Mouse (Mus musculus) T-helper 2 cell (primary cell): ENCODE data around the gene Teddm2.

ENCODE experiments used
- in situ Hi-C: fragments of 300-600 bp; cut with MboI, MseI; formaldehyde crosslinking; loops from one replicate; pipeline ENCODE4 v1.15.1; 2025; ENCODE audit warnings: high pct_unique_total_duplicates

The Teddm2 gene

DNA sequence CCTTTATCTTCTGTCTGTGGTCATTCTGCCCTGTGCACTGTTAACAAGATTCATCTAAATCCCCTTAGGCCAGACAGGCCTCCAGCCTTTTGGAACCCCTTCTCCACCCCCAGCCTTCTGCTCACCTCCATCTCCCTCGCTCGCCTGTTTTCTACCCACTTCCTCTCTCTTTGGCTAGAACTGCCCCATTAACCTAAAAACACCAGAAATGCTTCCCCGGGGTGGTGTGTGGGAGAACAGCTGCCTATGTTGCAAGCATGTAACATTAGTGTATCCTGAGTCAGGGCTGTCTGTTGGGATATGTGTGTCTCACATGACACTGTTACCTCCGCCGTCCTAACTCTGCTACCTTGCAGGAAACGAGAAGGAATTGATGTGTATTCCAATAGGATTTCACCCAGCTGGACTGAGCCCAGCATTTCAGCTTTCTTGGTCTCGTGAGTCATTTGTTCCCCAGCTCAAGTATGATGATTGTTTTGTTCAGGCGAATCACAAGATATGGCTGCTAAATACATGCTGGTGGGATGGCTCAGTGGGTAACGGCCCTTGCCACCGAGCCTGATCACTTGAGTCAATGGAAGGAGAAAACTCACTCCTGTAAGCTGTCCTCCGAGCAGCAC is 57.8 kb downstream of the Teddm2 start:
- in situ Hi-C loops, result no loop called here

DNA sequence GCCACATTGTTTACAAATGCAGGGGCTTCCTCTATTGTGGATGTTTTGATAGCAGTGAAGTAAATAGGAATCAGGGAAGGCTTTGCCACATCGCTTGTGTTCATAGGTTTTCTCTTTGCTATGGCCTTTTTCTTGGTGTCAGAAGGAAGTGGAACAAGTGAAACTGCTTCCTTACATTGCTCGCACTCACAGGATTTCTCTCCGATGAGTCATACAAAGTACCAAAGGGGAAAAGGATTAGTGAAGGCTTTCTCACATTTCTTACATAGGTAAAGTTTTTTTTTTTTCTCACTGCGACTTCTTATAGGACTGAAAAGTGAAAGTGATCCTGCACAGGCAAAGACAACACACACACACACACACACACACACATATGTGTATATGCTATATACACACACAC is 64.0 kb downstream of the Teddm2 start:
- in situ Hi-C loops, result no loop called here

DNA sequence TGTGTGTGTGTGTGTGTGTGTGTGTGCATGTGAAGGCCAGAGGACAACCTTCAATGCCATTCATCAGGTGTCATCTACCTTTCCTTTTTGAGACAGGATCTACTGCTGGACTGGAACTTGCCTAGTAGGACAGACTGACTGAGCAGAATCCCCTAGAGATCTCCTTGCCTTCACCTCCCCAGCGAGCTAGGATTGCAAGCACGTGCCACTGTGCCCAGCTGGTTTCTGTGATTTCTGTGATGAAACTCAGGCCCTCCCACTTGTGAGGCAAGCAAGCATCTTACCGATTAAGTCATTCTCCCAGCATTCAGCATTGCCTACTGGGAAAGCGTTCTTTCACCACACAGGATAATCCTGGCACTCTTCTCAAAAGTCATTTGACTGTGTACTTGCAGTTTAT is 69.3 kb downstream of the Teddm2 start:
- in situ Hi-C loops, result no loop called here

DNA sequence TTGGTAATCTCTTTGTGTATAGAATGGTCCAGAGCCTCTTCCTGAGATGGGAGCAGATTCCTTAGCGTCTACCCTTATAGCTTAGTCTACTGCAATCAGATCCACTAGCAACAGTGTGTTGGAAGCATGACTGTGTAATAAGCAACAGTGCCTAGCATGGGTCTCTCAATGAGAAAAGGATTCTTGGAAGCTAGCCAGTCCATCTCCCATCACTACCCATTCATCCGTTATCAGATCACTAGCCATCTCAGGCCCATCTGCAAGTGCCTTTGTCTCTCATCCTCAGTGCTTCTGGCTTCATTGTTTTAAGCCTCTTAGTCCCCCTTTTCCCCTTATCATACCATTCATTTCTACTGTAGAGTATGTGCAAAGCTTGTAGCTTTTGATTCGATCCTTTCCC is 79.8 kb downstream of the Teddm2 start:
- in situ Hi-C loops, result no loop called here

DNA sequence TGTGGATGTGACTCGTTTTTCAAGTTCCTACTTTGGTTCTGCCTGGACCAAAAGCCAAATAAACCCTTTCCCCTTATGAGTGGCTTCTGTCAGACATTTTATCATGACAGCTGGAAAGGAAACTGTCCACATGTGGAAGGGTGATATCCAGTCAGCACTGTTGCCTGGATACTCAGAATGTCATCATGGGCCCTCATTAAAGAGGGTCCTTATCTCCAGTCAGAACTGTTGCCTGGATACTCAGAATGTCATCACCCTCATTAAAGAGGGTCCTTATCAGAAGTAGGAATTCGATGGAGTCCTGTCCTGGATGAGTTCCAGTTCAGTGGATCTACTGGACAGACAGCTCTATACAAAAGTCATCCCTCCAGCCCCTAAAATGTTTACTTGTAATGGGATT is 85.8 kb downstream of the Teddm2 start:
- in situ Hi-C loops, result no loop called here

DNA sequence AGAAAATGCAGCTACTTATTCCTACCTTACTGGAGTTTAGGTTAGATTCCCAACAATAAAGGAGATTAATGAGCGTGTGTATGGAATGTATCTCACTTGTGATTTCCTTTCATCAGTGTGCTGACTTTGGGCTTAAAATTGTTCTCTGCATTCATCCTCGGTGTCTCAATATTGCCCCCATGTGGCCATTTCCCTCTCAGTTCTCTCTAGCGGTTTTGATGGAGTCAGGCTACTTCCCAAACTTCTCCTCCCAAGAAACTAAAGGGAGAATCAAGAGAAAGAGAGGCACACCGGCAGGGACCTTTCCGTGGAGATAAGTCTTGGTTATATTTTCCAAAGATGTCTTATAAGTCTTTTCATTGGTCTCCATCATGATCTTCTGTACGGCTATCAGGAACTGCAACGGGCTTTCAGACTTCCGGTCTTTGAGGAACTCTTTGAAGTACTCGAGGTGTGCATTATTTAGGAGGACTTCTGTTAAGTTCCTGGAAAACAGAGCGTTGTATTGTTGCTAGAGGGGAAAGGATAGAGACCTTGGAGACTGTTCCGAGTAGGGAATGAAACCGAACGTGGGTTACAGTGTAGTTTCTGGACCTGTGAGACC is 92.5 kb downstream of the Teddm2 start:
- in situ Hi-C loops, result loop anchor here (5.0 kb wide), 1 partner anchor 55 kb away; no protein-coding TSS in a partner anchor

DNA sequence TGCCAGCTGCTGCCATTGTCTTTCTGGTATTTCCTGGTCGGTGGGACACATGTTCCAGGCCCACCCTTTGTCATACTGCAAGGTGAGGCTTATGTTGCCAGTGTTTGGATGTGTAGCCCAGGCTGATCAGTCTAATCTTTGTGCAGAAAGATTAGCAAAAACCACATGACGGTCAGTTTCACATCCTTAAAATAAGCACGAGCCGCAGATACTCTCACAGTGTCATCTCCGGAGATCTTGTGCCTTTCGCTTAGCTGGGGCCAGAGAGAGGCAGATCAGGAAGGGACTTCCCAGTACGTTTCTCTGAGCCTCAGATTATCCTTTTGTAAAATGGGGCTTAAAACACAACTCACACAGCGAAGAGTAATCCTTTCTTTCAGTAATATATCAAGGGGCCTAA is 96.5 kb downstream of the Teddm2 start:
- in situ Hi-C loops, result no loop called here

DNA sequence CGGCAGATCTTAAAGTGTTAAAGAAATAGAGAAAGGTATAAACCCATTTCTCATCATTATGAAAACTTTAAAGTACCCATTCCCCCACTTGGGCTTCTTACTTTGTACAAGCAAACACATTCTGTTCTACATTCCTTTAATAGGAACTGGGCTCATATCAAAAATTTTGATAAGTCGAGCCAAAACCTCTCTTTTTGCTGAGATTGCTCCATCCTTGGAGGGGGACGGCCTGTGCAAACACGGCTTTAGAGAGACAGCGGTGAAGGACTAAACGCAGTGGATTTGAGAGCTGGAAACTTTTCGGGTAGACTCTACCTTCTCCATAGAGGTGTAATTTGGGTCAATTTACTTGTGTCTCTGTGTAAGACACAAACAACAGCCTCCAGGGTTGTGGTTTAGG is 97.3 kb downstream of the Teddm2 start:
- in situ Hi-C loops, result no loop called here
